Mouse (Mus musculus): ENCODE data around the gene Slc25a42.

The Slc25a42 gene

GRCm38 (mm10) chr8:70171240-70171639 is 40.9 kb downstream of the Slc25a42 start:
- no peak for DNase-seq (ENCODE audit: low read depth, low spot score)

GRCm38 (mm10) chr8:70170748-70171147 is 41.4 kb downstream of the Slc25a42 start:
- no peak for DNase-seq (ENCODE audit: low read depth, low spot score)

GRCm38 (mm10) chr8:70170116-70170515 is 42.0 kb downstream of the Slc25a42 start:
- DNase-seq (ENCODE audit: low read depth, low spot score), result no peak

- DNase-seq (ENCODE audit: low read depth, low spot score), result peak; percentile 70
Observed at GRCm38 (mm10) chr8:70166504-70167110, 45.5 kb downstream of the Slc25a42 start.

- DNase-seq (ENCODE audit: low read depth, low spot score), result no peak
Observed at GRCm38 (mm10) chr8:70163316-70163715, 48.8 kb downstream of the Slc25a42 start.

- no peak for DNase-seq (ENCODE audit: low read depth, low spot score)
Observed at GRCm38 (mm10) chr8:70160015-70160414, 52.1 kb downstream of the Slc25a42 start.

GRCm38 (mm10) chr8:70159211-70159610 is 52.9 kb downstream of the Slc25a42 start:
- DNase-seq (ENCODE audit: low read depth, low spot score), result no peak

GRCm38 (mm10) chr8:70158069-70158853 is 53.8 kb downstream of the Slc25a42 start:
- DNase-seq (ENCODE audit: low read depth, low spot score), result peak; percentile 79

GRCm38 (mm10) chr8:70157240-70157800 is 54.8 kb downstream of the Slc25a42 start:
- DNase-seq (ENCODE audit: low read depth, low spot score), result no peak

GRCm38 (mm10) chr8:70152537-70153257 is 59.4 kb downstream of the Slc25a42 start:
- peak; percentile 75 for DNase-seq (ENCODE audit: low read depth, low spot score)

GRCm38 (mm10) chr8:70150158-70150557 is 61.9 kb downstream of the Slc25a42 start:
- no peak for DNase-seq (ENCODE audit: low read depth, low spot score)

- DNase-seq (ENCODE audit: low read depth, low spot score), result no peak
Observed at GRCm38 (mm10) chr8:70147678-70148607, 64.2 kb downstream of the Slc25a42 start.

- no peak for DNase-seq (ENCODE audit: low read depth, low spot score)
Observed at GRCm38 (mm10) chr8:70139981-70140380, 72.1 kb downstream of the Slc25a42 start.

GRCm38 (mm10) chr8:70139026-70139857 is 72.9 kb downstream of the Slc25a42 start, which contains the start of the genes Rfxank, Borcs8 and Mef2b:
Gene Rfxank, minus strand, starts transcription at chr8:70139154.
Gene Borcs8, plus strand, starts transcription at chr8:70139499.
Gene Mef2b, plus strand, starts transcription at chr8:70139711.
- DNase-seq (ENCODE audit: low read depth, low spot score), result peak; percentile 97

- DNase-seq (ENCODE audit: low read depth, low spot score), result no peak
Observed at GRCm38 (mm10) chr8:70137890-70138289, 74.2 kb downstream of the Slc25a42 start.

- DNase-seq (ENCODE audit: low read depth, low spot score), result no peak
Observed at GRCm38 (mm10) chr8:70136591-70136990, 75.5 kb downstream of the Slc25a42 start.

- DNase-seq (ENCODE audit: low read depth, low spot score), result no peak
Observed at GRCm38 (mm10) chr8:70134931-70135330, 77.2 kb downstream of the Slc25a42 start.

All from WW6 (cell line).